Mouse (Mus musculus) heart, postnatal 10 days (tissue): ENCODE measurements at regions not wholly inside any gene's neighbourhood (a gene's known extent, or its start where the extent isn't known, plus 50 kb on each side); places are given as distances from the start of the nearest gene placed in this dataset.
A peak's percentile ranks its signal among the peaks of the same experiment; 100 is the strongest.

Source experiments
- DNase-seq, 2 experiments: peaks; one replicate each; pipeline ENCODE4 v3.0.0; 2021
- intact Hi-C: fragments of 180-260 bp; cut with DNase I; formaldehyde crosslinking; loops from one replicate; pipeline ENCODE4 v1.15.1; 2025

DNA sequence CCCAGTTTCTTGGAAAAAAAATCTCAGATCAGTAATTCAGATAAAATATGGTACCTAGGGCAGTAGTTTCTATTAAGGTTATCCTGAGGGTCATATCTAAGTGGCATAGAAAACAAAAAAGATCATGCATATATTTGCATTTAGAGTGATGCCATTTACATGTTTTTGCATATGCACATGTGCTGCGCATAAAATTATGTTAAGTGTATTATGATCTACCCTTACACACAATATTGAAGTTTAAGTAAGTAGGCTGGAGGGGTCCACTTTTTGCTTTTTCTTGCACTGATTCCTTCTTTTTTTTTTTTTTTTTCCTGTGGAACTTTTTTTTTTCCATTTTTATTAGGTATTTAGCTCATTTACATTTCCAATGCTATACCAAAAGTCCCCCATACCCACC is 193.1 kb upstream of the Ptbp2 start:
- intact Hi-C loops = no loop called here
- DNase-seq = no peak

DNA sequence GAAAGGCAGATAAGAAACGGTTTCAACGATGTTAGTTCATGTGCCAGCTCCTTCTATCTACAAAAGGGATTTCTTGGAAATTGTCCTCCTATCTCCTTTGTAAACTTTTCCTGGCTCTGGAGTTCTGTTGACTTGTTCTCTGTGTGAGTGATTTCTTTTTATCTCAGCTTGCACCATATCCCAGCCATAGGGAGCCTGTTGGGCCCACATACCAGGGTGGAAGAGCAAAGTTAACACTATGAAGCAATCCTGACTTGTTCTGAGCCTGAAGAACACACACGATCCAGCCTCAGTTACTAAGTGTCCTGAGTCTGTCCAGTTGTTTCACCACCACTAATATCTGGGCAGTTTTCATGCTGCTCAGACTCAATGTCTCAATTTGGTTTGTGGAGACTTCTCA is 192.1 kb upstream of the Ptbp2 start:
- intact Hi-C loops = no loop called here
- no peak for DNase-seq

DNA sequence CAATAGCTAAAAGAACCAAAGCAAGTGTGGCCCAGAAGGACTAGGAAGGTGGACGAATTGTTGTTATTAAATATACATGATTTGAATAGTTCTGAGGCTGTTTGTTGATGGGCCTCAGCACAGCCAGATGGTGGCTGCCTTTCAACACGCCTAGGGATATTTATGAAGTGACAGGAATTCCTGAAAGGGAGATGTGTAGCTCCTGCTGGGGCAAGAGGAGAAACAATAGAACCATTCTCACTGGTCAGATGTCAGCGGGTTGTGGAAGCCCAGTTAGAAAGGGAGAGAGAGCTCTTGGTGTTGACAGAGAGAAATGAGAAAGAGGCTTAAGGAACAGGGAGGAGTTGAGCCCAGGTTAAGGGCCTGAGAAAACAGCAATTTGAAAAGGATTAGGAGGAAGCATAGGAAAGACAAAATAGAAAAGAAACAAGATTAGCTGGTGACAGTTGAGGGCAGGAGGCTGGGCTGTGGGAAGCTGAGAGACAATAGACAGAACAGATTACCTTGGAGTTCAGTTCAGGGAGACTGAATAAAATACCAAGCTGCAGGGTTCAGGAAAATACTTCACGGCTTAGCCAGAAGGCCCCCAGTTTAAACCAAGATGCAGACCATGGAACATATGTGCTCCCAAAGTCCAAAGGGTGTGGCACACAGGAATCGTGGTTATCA is 174.7 kb upstream of the Ptbp2 start:
- peak; percentile 2 to 4 for DNase-seq
- intact Hi-C loops = loop anchor here (10.0 kb wide), 1 partner anchor 236 kb away; no protein-coding TSS in a partner anchor

DNA sequence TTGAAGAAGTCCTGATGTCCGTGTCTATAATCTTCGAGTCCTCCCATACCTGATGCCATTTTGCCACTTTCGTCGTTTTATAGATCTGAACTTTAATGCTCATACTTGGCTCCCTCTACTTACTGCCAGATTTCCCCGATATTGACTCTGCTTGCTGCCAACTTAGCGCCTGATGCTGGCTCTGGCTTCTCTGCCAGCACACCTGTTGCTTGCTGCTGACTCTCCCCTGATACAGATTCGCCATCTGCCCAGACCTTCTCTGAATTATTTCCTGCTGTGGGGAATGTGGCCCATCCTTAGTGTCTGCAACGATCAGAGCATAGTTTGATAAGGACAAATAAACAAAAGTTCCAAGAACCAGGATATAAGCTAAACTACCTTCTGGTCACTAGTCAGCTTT is 173.3 kb upstream of the Ptbp2 start:
- DNase-seq = no peak
- intact Hi-C loops = loop anchor here (10.0 kb wide), 1 partner anchor 237 kb away; no protein-coding TSS in a partner anchor

DNA sequence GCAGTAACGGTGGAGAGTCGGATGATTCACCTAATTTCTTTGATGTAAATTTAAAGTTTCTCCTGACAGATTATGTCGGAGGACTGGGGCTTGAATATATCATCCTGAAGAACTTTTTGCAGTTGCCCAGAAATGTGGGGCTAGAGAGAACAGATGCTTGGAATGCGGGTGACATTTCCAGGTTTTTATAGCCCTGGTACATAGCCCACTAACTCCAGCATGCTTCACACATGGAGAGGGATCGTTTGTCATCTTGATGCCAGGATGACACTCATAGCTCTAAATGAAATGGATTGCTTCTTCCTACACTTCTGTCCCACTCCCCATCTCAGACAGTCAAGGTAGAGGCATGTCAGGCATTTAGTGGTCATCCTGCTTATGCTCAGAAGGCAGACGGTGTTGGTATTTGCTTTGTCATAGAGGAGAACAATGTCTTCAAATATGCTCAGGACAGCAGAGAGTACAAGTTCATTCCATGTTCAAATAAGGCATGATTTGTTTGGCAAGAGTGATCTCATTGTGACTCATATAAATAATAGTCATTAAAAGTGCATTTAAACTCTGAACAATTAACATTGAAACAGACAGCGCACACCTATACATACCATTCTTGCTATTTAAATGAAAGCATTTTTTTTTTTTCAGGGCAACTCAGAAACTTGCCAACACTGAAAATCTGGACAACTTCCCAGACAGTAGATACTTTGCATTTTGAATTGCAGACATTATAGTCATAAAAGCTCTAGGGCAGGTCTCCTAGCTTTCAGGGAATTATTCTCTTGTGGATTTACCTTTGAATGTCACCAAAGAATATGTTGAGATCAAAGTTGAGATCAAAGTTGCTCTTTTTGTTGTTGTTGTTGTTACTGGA is 171.7 kb upstream of the Ptbp2 start:
- intact Hi-C loops = loop anchor here (10.0 kb wide), 1 partner anchor 239 kb away; no protein-coding TSS in a partner anchor

DNA sequence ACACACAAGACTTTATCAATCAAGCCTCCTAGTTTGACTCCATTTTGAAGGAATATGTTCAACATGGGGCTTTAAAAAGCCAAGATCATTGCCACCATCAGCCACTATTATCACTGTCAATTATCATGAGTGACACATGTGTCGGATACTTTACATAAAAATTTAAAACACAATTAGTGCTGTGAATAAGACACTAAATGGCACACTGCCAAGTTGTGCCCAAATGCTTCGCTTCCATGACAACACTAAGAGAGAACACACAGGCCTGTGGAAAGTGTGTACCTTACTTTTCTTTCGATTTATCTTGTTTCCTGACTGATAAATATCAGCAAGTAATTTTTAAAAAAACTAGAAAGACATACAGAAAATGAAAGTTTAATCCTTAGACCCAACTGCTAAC is 166.5 kb upstream of the Ptbp2 start:
- intact Hi-C loops = loop anchor here (10.0 kb wide), 1 partner anchor 244 kb away; no protein-coding TSS in a partner anchor

More for the DNA sequence above, 171.7 kb upstream of the Ptbp2 start:
- DNase-seq = no peak

DNA sequence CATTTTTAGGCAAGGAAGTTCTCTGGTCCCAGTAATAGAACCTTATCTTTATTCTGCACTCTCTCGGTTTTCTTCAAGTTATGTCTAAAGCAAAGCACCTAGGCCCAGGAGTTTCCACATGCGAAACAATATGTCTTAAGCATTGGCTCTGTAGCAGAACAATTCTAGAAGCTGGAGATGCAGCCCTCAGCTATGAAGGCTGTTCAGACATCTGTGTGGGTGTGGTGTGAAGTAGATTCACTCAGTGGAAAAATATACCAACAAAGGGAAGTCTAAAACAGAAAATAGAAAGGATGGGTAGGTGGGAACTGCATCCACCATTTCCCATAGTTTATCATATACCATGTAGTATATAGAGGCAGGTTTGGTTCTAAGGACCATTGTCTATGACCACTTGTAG is 165.8 kb upstream of the Ptbp2 start:
- intact Hi-C loops = loop anchor here (10.0 kb wide), 1 partner anchor 245 kb away; no protein-coding TSS in a partner anchor
- DNase-seq = no peak

More for the DNA sequence above, 166.5 kb upstream of the Ptbp2 start:
- DNase-seq = no peak

DNA sequence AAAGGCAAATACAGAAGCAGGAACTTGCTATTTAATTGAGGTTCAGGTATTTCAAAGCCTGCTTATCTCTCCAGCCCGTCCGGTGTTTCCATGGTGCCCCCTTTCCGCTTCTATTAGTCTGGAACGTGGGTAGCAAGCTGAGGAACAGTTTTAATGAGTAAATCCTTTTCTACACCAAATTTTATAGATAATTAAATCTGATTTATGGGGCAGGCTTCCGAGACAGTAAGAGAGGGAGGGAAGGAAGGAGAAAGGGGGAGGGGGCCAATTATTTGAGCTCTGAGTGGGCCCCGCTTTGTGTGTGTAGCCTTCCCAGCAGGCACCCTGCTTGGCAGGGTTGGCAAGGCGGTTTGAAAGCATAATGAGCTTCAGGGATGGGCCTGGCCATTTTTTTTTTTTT is 165.4 kb upstream of the Ptbp2 start:
- no peak for DNase-seq
- intact Hi-C loops = loop anchor here (10.0 kb wide), 1 partner anchor 245 kb away; no protein-coding TSS in a partner anchor

DNA sequence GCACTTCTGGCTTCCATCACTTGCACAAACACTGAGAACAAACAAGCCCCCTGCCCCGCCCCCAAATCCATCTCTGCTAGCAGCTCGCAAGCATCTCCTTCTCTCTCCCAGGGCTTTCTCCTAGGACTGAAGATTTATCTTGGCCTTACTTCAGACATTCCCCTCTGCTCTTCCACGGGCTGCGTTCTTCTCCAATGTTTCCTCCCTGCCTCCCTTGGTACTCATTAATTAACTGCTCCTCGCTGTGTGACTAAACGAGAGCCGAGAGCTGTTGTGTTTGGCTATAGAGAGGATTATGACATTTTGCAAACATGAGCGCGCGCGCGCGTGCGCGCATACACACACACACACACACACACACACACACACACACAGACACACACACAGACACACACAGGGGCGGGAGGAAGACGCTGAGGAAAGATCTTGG is 164.8 kb upstream of the Ptbp2 start:
- DNase-seq = peak; percentile 20 to 28
- intact Hi-C loops = no loop called here

DNA sequence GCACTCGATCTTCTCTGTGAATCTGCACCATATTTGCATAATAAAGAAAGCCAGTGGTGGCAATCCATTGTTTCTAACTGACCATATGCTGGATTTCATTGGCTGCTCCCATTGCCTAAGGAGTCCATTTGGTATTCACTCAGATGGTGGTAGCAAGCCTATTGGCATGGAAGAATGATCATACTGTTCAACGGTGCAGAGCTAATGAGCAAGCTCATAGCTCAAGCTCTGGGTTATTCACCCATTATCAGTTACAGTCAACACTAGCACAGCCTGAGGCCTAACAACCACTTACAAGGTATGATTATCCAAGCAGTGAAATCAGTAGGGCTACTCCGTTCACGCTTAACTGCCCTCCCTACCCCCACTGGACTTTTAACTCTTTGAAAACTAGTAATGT is 162.9 kb upstream of the Ptbp2 start:
- intact Hi-C loops = no loop called here
- DNase-seq = no peak

DNA sequence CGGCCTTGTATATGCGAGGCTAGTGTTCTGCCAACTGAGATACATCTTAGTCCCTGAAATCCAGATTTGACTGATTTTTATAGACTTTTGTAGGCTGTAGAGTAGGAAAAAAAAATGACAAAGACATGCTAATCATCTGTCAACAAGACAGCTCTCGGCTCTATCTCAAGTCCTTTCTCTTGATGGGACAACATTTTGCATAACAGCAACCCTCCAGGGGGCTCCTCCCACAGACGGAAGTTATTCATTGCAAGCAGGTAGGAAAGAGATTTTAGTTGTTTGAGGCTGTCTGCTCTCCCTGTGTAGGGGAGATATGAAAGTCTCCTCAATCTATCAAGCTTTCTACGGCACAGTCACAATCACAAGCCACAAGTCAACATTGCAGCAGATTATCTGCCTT is 159.8 kb upstream of the Ptbp2 start:
- intact Hi-C loops = no loop called here
- DNase-seq = no peak

DNA sequence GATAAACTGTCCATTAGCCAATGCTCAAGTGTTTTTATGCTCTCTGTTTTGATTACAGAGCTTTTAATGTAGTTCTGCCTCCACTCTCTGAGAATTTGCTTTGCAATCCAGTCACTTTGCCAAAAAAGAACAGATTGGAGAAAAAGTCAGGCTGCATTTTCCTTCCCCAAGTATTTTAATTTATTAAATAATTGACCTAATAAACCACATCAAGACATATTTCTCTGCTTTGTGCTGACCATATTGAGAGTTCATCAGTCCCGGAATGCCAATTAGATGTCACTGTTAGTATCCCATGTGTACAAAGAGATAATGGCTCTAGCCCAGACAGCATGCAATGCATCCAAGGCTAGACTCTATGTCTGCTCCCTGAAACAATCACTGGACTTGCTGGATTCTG is 154.8 kb upstream of the Ptbp2 start:
- DNase-seq = peak in 1 of 2 experiments; percentile 4
- intact Hi-C loops = no loop called here

DNA sequence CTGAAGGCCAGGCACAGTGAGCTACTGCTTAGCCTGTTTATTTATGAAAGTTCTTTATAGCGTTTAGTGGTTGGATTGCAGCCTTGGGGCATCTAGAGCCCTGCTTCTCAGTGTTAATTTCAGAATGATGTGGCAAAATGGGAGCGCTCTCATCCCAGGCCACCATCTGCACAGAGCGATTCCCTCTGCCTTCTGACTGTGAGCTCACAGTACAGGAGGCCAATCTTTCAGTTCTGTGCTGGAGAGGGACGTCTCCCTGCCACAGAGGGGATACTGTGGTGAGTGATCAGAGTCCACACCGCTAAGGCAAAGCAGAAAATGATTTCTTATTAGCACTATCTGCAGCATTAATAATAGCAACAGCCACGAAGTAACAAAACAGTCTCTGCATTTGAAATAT is 154.2 kb upstream of the Ptbp2 start:
- no peak for DNase-seq
- intact Hi-C loops = no loop called here

DNA sequence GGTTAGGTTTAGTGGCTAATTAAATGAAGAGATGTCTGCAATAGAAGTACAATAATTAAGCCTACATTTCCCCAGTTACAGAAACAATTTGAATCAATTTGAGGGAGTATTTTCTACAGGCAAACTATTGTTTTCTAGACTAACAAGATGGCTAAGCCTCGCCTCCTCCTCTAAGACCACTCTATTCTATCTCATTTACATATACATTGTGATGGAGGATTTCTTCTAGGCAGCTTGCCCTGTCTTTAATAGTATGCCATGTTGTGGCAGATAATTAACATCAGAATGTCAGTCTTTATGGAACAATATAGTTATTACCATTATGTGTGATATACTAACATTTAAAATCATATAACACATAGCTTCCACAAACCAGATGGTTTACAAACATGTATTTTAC is 152.3 kb upstream of the Ptbp2 start:
- intact Hi-C loops = no loop called here
- DNase-seq = no peak

DNA sequence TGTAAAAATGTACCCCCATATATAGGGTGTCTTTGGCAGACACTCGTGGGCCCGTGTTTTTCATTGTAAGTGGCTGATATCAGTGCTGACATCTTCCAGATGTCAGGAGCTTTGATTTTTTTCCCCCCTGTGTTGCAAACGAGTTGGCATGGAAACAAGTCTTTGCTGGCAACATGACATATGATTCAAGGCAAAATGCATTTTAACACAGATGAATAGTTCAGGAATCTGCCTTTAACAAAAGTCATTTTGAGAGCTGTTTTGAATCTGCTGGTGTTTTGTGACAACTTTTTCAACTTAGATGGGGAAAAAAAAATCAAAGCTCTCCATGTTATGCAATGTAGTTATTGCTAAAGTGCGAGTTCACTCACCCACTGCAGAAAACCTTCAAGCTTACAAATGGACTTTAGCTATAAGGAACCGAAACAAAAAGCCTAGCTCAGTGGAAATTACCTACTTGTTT is 148.8 kb upstream of the Ptbp2 start:
- intact Hi-C loops = no loop called here
- peak; percentile 24 to 38 for DNase-seq

DNA sequence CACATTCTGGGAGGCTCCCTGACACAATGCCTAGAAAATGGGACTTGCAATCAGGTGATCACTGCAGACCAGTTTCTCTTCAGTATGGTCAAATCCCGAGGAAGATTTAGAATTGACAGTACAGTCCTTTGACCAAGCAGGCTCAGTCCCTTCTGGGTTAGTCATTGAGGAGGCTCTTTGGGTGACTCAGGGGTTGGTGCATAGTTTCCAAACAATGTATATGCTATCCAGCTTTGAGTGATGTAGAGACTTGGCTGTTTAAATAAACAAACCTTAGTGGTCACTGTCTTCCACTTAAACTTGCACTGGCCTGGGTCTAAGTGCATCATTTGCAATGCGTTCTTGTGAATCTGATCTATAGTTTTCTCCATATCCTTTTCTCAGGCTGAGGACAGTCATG is 144.0 kb upstream of the Ptbp2 start:
- intact Hi-C loops = no loop called here
- DNase-seq = no peak

DNA sequence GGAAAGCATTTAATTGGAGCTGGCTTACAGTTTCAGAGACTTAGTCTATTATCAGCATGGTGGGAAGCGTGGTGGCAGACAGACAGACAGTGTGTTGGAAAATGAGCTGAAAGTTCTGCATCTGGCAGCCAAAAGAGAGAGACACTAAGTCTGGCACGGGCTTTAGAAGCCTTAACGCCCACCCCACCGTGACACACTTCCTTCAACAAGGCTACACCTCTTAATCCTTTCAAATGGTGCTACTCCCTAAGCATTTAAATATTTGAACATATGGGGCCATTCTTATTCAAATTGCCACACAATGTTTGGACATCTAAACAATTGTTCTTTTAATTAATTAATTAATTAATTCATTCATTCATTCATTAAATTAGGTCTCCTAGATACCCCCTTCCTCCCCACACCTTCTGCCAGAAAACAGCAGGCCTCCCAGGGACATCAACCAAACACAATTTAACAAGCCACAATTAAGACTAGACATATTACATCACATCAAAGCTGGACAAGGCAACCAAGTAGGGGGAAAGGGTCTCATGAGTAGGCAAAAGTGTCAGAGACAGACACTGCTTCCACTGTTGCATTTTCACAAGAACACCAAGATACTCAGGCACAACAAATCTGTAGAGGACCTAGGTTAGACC is 135.4 kb upstream of the Ptbp2 start:
- intact Hi-C loops = no loop called here
- DNase-seq = no peak

DNA sequence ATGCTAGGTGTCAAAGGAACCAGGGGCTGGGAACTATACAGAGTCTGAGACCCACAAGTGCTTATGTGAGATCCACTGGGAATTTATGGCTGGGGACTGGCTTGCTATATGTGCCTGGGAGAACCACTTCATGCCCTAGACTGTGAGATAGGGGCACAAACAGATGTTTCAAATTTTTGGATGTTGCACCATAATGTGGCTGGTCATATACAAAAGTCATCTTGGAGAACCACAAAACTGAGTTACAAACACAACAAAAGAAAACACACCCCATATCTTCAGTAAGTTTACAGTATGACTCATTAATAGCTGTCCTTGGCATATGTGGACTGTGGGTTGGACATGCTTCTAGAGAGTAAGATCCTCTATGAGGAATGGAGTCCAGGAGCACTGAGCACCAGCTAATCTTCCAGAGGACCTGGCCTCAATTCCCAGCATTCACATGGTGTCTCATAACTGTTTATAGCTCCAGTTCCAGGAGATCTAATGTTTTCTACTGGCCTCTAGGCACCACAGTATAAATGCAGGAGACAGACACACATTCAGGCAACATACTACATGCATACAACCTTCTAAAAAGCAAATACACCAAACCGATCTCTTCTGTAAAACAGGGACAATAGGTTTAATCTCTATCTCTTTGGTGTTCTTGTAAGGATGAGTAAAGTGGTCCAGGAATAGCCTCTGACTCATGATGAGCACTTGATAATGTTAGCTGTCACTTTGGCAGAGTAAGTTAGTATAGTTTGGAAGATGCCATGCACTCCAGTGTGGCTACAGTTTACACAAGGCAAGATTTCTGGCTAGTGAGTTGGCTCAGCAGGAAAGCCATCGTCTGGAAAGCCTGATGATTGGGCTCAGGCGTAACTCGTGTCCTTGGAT is 132.0 kb upstream of the Ptbp2 start:
- intact Hi-C loops = no loop called here
- DNase-seq = no peak

DNA sequence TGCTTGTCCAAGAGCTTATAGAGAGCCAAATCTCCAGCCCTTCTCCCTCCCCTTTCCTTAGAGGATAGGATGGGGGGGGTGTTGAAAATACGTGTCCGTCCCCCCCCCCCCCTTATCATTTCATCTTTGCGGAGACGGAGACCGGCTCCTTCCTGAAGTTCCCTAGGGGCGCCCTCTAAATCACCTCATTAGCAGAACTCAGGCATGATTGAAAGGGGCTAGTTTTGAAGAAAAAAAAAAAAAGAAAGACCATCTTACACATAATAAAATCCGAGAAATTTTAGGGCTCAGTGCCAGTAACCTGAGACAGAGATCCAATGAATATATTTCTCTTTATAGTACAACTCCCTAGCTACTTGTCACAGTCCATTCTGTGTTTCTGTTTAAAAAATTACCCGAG is 127.3 kb upstream of the Ptbp2 start:
- intact Hi-C loops = no loop called here
- no peak for DNase-seq

DNA sequence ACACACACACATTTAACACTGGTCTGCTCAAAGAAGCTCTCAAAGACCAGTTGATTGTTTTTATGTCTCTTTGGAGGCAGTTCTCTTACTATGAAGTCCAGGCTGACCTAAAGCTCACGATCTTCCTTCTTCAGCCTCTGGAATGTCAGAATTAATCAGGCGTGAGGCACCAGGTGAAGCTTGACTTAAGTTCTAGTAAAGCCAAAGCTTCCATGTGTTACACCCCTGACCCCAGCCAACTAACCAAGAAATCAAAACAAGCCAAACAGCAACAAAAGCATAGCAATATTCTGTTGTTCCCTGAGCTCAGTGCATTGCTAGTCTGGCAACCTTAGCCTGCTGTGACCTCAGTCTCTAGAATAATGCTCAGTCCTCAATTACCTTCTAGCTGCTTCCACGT is 120.0 kb upstream of the Ptbp2 start:
- no peak for DNase-seq
- intact Hi-C loops = no loop called here
